Mouse (Mus musculus): Measurements from ENCODE around the gene 9530077C05Rik. TPM values are rescaled to one million over a fixed set of nuclear protein-coding genes. Genes with fewer than 3 reads are reported as not detected.
"Not testable (repeated sequence)": the region's sequence is repeated elsewhere in the genome, so short reads cannot be mapped to it uniquely, and the experiment has no call there.

The 9530077C05Rik gene
- 3.6 and 4.9 TPM in 2 replicates for total RNA-seq (2021)
- long read RNA-seq, experiment 1, partial matches to known transcripts: 11 of 22 reads
- long read RNA-seq, experiment 1, other reads (novel, unspliced or antisense): 10 of 22 reads
- long read RNA-seq, experiment 2, partial matches to known transcripts: 2 of 7 reads
- long read RNA-seq, experiment 2, other reads (novel, unspliced or antisense): 5 of 7 reads

DNA sequence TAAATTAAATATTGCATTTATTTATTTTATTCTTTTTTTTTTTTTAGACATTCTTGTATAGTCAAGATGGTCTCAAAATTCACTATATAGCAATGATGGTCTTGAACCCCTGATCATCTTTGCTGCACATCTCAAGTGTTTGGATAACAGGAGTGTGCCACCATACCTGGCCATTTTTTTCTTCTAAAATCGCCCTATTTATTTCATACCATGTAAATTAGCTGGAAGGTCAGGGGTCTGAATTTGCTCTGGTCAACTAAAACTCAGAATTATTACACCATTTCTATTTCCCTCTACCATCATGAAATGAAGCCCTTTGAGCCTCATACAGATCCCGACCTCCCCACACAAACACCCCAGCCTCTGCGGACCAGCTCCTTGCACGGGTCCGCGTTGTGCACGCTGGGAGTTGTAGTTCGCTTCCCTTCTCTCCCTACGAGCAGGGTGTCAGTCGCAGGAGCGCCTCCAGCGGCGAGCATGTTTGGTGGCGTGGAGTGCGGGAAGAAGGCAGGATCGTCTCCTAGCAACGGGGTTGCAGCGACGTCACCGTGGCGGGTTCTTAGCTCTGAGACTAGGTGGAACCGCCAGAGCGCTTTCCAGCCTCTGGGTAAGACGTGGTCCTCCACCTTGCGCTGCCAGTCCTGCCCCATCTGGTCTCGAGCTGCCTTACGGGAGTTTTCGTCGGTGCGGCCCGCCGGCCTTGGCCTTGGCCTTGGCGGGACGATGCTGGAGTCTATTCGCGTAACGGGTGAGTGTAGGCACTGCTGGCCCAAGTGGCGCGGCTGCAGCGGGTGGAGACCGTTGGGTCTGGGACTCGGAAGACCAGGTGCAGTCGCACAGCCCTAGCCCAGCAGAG, at the start of gene 9530077C05Rik:
TSS of gene 9530077C05Rik (plus strand) at position 512 of the 856 bp plus-strand sequence.
- DNase-seq: peak; percentile 96

DNA sequence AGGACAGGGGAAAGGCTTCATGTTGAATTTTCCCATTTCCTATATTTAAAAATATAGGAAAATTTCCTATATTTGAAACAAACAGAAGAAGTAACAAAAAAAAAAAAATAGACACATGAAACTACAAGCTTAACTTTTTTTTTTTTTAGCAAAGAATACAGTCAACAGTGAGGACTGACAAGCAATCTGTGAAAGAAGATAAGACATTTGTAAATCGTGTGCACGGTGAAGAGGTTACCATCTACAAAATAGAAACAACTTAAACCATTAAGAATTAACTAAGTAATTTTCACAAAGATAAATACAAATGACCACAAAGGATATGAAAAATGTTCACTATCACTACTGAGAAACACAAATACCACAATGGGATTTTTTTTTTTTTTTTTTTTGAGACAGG, 45.1 kb upstream of the 9530077C05Rik start:
- no peak for DNase-seq

DNA sequence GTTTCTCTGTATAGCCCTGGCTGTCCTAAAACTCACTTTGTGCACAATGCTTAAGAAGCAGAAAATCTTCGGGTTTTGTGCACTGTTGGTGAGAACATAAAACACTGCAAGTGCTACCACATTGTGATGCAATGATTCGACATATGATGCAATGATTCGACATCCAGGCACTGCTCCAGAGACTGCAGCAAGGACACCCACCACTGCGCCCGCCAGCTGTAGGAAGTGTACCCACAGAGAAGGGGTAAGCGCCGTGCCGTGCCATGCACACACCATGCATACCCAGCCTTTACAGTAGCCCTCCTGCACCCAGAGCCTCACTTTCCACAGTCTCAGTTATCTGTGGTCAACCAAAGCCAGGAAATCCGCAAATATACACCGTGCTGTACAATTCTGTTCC, 44.7 kb upstream of the 9530077C05Rik start:
- peak; percentile 61 for DNase-seq

DNA sequence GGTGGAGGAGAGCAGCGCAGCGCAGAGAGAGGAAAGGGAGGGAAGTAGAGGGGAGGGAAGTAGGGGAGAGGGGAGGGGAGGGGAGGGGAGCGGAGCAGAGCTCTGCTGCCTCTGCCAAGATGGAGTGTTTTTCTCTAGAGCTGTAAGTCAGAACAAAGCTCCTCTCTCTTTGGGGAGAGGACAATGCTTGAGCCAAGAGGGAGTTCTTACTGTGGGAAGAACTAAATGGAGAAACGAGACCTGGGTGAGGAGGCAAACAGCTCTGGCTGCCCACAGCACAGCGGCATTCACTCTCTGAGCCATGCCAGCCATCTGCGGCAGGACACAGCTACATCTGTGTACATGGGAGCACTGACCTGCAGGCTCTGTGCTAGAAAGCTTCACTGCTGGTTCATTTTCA, 43.3 kb upstream of the 9530077C05Rik start:
- DNase-seq: no peak

DNA sequence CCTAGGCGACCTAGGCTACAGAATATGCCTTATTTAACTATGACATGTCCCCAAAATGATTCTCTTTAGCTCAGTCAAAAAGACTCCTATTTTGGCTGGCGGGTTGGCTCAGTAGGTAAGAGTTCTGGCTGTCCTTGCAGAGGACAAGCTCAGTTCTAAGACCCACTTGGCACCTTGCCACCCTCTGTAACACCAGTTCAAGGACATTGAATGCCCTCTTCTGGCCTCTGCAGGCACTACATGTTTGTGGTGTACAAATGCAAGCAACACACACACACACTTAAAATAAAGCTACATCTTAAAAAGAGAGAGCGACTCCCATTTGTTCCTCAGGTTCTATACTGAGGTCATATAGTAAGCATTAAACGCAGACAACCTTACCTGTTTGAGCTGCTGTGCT, 38.6 kb upstream of the 9530077C05Rik start:
- DNase-seq: peak; percentile 55

DNA sequence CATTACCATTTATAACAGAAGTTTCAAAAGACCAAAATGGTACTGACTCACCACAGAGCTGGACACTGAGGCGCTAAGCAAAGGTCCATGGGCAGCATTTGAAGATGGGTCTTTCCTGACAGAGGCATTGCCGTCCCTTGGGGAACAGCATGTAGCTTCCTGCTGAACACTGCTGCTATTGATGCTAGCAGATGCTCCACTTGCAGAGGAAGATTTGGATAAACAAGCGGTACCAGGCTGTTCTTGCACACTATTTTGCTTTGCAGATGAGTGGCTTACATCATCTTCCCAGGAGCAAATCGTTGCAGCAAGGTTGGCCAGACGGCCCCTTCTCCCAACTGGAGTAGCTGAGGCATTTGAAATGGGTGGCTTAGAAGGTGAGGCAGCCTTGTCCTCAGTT, 35.2 kb upstream of the 9530077C05Rik start:
- DNase-seq: no peak

DNA sequence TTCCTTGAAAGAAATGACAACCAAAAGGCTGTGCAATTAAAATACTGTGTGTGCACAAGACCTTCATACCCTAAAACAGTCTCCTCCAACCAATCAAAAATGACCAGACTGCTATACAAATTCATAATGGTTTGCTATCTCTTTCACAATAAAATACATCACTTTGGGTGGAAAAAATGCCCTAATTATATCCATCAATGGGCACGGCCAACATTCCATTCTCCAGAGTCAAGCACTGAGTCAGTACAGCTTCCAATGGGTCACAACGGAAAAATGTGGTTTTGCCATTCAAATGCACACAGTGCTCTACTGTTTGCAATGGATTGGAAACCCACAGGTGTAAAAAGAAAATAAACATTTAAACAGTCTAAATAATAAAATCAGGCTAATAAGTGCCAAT, 25.4 kb upstream of the 9530077C05Rik start:
- no peak for DNase-seq

DNA sequence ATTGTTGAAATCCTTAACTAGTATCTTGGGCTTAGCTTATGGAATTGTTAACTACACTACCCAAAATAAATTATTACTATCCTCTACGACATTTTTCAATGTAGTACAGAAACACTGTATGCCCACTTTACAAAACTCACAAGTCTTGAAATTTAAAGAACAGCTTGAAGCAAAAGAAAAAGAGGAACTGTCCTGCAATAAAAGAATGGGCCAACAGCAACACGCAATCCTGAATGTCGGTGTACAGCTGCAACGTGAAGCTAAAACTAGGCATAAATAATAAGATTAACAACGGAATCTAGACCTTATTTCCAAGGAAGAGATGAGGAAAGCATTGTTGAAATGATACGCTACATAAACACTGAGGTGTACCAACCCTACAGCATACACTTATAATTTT, 23.4 kb upstream of the 9530077C05Rik start:
- DNase-seq: no peak

DNA sequence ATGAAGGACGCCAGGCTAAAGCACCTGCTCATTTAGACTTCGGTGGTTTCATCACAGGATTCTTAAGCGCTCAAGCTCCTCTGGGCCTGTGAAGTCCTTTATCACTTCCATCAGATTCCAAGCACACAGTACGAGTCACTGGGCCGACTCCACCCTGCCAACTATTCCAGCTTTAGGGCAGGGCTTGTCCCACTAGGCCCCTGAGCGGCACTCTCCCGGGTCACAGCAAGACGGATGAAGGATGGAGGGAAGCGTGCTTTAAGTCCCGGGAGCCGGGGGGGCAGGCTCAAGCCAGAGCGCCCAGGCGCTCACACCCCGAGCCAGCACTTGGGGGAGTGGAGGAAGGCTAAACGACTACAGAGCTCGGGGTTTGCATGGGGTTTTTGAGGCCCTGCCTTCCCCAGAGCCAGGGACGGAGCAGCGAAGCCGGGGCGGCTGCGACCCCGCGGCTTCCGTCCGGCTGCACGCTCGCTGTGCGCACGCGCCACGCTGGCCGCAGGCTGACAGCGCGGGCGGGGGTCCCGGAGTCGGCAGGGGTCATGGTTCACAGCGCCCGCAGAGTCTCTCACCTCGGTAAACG, 22.8 kb upstream of the 9530077C05Rik start:
- DNase-seq: peak; percentile 66

DNA sequence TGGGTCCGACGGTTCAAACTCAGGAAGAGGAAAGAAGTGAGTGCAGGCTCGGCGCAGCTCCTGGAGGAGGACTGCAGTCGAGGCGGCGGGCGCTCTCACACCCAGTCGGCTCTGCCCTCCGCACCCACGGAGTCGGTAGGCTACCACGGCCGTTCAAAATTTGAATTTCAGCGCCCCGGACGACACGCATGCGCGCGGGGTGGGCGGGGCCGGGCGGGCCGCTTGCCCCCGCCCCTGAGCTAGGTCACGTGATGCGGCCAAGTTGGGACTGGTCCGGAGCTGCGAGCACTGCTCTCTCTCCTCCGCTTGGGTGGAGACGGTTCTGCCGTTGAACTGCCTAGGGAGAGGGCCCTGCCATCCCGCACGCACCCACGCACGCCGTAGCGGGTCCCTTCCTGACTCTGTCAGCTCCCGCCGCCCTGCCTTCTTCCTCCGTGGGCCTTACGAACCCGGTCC, 22.3 kb upstream of the 9530077C05Rik start, which contains the start of gene Anln:
TSS of gene Anln (minus strand) at position 168 of the 456 bp plus-strand sequence.
- DNase-seq: peak; percentile 97

DNA sequence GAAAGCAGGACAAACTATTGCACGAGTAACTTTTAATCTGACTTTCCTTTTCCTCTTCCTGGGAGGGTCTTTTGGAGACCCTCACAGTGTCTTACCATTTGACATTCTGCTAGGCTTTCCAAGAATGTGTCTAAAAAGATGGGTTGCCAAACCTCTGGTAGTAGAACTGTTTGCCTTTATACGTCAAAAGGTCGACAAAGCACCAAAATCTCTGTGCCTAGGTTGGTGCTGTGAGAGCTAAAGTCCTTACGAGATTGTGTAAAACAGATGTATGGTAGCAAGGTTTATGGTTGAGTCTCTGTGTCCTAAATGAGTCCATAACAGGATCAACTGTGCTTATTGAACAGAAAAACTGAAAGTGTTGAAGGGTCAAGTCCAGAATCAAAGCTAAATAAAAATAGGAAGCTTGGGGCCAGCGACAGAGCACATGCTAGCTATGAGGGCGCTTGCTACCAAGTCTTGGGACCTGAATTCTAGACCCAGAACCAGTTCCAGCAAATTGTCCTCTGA, 21.5 kb upstream of the 9530077C05Rik start:
- no peak for DNase-seq

DNA sequence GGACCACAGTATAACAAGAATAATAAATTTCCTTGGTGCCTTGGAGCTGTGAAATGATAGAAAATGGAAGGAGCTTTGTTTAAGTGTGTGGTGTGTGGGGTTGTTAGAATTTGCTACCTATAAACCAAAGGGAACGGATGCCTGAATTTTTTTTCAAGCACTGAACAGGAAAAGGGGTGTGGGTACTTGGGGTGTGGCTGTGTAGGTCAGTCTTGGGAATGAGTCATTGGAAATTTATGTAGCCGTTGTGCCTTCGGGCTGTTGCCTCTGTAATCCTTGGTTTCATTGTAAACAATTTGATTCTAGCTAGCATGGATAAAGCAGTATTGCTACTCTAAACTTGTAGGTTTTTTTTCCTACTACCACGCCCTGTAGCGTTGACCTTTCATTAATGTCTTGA, 20.9 kb upstream of the 9530077C05Rik start:
- no peak for DNase-seq

DNA sequence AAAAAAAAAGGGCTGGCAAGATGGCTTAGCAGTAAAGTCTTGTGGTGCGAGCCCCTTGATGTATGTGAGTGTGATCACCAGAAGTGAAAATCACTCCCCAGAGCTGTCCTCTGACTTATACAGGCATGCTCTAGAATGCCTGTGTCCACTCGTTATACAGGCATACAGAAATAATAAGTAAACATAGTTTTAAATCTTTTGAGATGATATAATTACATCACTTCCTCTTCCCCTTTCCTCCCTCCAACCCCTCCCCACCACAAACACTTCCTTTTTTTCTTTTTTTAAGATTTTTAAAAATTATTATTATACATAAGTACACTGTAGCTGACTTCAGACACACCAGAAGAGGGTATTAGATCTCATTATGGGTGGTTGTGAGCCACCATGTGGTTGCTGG, 16.6 kb upstream of the 9530077C05Rik start:
- DNase-seq: no peak

DNA sequence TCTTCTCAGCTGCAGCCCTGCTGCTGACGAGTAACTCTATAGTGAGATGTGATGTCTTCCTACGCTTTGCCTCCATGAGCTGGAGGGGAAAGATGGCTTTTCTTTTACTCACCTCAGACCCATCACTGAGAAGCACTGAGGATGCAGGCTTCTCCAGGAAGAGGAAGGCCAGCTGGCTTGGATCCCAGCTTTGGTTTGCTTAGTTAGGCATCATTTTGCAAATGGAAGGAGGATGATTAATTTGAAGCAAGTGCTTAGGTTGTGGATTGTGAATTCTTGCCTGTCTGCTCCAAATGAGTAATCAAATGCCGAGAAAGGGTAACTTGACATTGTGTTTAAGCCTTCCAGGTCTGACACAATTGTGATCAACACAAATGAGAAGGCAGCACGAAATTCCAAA, 12.3 kb upstream of the 9530077C05Rik start:
- DNase-seq: no peak

DNA sequence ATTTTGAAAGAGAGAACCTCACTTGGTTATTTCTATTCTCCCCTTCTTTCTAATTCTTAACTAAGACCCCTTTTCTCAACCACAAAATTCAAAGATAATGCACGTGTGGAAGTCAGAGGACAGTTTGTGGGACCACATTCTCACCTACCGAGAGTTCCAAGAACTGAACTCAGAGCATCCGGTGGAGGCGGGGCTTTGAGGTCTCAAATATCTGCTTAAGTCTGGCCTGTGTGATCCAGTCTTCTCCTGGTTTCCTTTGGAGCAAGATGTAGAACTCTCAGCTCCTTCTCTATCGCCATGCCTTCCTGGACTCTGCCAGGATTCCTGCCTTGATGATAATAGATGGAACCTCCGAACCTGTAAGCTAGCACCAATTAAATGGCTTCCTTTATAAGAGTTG, 9.3 kb upstream of the 9530077C05Rik start:
- DNase-seq: no peak

DNA sequence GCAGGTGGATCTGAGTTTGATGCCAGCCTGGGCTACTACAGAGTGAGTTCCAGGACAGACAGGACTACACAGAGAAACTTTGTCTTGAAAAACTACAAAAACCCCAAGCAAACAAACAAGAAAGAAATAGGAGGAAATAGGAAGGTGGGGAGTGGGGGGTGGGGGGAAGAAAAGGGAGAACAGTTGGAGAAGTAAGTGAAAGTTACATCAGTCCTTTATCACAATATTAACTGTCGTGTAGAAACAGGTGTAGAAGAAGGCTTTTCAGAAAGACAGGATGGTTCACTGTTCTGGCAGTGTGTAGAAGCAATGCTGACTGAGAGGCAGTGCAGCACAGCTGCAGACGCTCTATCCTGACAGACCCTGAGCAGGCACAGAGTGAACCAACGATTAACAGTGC, 8.3 kb upstream of the 9530077C05Rik start:
- DNase-seq: no peak

DNA sequence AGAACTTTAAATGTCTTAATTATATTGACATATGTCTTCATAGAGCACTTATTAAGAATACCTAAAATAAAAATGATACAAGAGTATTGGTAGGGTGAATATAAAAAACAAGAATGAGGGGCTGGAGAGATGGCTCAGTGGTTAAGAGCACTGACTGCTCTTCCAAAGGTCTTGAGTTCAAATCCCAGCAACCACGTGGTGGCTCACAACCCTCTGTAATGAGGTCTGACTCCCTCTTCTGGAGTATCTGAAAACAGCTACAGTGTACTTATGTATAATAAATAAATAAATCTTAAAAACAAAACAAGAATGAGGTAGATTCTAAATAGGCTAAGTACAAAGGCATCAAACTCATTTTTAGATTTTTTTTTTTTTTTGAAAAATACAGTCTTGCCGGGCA, 7.8 kb upstream of the 9530077C05Rik start:
- not testable (repeated sequence) for DNase-seq

DNA sequence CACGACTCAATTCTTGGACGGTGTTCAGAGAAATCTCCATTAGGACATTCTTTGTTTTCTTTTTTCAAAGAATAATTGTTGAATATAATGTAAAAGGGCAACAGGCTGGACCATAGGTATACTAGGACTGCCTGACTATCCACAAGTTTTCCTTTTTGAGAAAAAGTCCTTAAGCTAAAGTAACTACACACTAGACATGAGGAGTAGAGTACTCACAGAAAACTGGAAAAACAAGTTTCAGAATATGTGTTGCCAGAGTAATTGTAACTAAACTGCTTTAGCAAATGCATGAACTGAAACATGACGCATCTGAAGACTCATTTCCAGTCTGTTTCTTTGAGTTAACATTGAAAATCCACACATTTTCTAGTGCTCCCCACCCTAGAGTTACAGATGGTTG, 5.9 kb upstream of the 9530077C05Rik start:
- DNase-seq: no peak

DNA sequence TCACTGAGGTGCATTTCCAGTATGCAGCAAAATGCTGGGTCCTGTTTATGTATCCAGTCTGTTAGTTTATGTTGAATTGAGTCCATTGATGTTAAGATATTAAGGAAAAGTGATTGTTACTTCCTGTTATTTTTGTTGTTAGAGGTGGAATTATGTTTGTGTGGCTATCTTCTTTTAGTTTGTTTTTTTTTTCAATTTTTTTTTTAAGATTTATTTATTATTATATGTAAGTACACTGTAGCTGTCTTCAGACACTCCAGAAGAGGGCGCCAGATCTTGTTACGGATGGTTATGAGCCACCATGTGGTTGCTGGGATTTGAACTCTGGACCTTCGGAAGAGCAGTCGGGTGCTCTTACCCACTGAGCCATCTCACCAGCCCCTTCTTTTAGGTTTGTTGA, 3.7 kb upstream of the 9530077C05Rik start:
- DNase-seq: not testable (repeated sequence)

DNA sequence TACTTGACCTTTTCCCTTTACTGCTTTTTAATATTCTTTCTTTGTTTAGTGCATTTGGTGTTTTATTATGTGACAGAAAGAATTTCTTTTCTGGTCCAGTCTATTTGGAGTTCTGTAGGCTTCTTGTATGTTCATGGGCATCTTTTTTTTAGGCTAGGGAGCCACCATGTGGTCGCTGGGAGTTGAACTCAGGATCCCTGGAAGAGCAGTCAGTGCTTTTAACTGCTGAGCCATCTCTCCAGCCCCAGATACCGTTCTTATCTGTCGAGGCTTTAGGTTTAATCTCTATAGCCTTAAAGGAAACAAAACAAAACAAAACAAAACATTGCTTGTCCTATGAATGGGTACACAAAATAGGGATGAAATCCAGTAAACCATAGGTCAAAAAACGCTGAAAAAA, 3.0 kb upstream of the 9530077C05Rik start:
- DNase-seq: not testable (repeated sequence)

DNA sequence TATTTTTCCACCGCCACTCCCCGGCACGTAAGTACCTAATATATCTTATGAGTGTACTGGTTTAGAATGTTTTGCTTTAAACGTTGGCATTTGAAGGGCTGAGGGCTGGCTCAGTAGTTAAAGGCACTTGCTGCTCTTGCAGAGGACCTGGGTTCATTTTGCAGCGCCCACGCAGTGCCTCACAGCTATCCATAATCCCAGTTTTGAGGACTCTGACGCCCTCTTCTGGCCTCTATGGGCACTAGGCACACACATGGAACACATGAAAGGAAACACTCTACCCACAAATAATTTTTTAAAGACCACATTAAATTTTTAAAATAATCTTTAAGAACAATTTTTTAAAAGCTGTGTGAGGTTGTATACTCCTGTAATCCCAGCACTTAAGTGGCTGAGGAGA, 1.8 kb upstream of the 9530077C05Rik start:
- no peak for DNase-seq

DNA sequence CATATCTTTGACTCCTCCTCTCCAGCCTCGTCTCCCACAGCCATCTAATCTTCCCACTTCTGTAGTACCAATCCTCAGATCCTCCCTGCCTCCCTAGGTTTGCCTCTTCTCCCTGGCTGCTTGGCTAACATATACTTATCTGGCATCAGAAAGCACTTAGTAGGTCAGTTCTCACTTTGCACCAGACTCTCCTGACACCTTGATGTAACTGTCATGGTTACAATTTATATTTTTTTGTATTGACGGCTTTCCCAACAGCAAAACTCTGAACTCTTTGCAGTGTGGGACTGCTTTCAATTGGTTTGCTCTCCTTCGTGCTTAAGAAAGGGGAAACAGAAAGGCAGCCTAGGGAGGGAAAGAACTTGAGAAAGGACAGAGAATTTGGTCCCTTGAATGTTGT, 4.9 kb downstream of the 9530077C05Rik start:
- DNase-seq: no peak

DNA sequence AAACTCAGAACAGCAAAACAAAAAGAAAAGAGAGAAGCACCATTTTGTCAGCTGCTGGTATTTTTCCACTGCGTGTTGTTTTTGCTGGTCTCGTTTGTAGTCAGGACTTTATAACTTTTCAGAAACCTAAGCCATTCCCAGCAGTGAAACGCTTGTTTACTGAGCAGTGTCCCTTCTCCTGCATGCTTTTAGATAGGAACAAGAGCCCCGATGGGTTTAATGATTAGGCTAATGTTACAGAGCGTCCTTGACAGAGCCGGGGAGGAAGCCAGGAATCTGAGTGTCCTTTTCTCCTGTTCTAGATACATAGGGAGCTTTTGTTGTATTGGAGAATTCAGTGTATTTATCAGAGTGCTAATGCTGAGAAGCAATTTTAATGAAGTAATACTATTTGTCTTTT, 6.2 kb downstream of the 9530077C05Rik start:
- DNase-seq: no peak

Measured in adrenal gland, postnatal 14 days (tissue).